Mouse (Mus musculus) cerebellum, adult (tissue): ENCODE measurements around the gene Map3k15.
A peak's percentile ranks its signal among the peaks of the same experiment; 100 is the strongest.

Experiments
- ATAC-seq: cut with Nextera tagmentation; 2 replicates; pipeline ENCODE4 v1.9.2; 2017; ENCODE audit warnings: mild to moderate bottlenecking, moderate library complexity, mixed read lengths; ENCODE audit not compliant: insufficient number of reproducible peaks, low FRiP score, low TSS enrichment

Gene Map3k15

DNA sequence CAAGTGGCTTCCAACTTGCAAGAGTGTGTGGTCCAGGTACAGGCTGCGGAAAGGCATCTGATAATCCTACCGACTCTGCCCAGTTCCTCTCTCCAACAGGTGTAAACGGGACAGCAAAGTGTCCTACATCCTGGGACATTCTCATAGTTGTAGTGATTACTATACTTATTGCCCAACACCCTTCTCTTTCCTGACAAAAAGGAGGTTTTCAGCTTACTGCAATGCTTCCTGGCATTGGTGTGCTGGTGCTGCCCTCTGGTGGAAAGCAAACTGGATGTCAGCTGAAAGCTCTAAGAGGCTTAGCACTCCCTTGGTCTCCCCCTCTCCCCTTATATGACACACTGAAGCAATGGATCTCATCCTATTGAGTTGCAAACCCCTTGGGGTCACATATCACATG is 128.4 kb downstream of the Map3k15 start:
- no peak for ATAC-seq

DNA sequence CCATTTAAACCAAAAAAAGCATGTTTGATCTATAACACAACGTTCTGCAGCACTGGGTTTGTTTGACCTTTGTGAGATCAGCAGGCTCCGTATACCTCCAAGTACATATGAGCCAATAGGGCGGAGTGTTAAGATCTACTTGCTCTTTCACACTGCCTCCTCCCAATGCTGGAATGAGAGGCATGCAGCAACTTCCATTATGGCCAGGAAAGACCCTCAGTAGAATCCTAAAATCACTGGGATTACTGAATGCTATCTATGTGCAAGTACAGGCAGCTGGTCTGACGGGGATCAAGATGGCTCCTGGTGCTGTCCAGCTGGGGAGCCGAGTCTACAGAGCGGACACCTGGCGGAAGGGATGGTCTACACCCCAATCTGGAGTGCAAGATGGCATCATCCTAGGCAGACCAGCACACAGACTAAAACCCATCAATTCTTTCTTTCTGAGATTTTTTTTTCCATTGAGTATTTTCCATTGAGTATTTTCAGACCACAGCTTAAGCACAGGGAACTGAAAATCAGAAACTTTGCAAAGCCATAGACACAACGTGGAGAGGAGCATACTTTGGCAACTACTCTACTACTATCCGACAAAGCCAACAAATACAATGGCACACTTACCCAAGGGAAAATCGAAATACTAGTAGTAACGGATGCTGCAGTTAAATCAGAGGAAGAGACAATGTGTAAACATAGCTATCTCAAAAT is 146.1 kb downstream of the Map3k15 start:
- no peak for ATAC-seq

DNA sequence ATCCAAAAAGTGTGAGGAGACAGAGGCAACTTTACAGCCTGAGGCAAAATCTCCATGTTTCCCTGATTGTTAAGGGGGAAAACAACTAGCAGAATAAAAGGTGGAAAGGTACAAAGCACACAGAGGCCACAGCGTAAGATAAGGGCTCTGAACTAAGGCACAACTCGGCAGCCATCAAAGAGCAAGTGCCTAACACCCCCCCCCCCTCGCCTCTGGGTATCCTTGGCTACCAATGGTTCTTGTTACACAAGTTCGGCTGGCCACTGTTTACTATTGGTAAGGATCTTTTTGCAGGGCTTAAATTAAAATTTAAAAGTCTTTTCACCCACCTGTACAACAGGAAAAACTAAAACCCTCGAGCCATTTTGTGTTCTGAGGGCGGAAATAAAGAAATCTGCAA is 147.5 kb downstream of the Map3k15 start:
- ATAC-seq: no peak

DNA sequence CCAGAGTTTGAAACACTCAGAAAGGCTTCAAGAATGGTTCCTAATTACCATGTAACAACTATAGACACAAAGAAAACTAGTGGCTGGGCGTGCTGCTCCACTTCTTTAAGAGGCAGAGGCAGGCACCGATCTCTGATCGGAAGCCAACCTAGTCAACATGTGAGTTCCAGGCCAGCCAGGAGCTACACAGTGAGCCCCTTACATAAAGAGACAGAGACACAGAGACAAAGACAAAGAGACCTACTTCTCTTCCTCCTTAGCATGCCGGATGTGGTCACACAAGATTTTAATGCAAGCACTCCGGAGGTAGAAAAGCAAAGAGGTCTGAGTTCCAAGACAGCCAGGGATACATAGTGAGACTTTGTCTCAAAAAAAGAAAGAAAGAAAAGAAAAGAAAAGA is 147.9 kb downstream of the Map3k15 start:
- no peak for ATAC-seq

DNA sequence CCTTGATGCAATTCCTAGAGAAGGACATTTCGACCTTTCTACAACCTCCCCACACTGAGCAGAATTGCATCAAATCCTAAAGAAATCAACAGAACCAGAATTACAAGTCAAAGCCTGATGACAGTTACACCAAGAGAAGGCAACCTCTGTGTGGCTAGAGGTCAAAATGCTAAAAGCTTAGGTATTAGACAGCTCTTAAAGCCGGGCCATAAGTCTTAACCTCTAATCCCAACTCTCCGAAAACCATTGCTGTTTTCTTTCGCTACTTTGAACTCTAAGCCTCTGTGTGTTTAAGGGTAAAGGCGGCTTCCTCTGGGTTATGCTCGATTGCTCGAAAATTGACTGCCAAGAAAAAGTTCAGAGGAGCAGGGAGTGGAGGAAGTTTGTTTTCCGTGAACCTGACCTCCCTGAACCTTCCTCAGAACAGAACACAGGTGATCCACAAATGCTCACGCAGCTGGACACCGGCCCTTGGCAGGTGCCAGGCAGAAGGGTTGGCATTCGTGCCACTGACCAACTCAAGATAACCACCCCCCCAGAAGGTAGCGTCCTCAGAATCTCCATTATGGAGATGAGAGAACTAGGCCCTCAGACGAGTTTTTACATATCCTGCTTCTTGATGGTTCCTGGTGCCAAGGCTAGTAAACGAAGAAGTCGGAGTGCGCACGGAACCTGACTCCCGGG is 149.1 kb downstream of the Map3k15 start:
- no peak for ATAC-seq

DNA sequence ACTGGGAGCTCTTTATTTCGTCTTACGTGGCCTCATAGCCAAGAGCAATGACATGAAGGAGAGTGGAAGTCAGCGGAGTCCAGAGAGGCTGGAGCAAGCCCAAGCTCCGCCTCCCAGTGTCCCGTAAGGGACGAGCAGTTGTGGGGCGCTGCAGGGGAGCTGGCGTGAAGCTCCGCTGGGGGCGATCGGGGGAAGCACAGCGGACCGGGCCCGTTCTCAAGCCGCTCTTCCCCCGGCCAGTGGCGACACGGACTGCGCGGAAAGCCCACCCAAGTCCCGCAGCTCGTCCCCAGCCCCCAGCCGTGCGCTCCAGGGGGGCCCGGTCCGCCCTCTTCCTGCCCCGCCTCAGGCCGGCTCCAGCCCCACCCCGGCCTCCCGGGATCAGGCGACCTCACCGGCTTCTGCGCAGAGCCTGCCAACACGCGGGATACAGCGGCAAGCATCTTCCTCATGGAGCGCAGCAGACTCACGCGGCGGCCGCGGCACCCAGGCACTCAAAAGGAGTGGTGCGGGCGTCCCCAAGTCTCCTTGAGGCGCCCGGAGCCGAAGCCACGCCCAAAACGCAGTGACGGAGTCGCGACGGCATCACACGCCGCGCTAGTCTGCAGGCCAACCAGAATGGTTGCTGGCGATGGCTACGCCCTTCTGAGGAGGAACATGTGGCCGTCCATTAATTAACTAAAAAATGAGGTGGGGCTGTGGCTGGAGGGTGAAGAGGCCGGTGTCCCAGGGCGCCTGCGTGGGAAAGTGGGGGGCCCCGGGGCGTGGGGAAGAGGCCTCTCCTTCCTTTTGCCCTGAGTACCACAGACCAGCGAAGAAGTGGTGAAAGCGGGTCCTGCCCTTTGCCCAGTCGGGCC is 149.9 kb downstream of the Map3k15 start, which contains the start of gene Pdha1:
Gene Pdha1, minus strand, starts transcription at position 553 of the 857 bp plus-strand sequence.
- peak; percentile 97 for ATAC-seq

DNA sequence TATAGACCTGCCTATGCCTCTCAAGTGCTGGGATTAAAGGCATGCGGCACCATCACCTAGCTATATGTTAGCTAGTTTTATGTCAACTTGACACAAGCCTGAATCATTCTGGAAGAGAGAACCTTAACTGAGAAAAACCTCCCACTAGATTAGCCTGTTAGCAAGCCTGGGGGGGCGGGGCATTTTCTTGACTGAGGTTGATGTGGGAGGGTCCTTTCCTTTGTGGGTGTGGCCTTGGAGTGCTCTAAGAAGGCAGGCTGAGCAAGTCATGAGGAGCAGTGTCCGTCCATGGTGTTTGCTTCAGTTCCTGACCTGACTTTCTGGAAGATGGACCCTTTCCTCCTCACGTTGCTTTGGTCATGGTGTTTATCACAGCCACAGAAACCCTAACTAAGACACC is 158.6 kb downstream of the Map3k15 start:
- ATAC-seq: no peak

DNA sequence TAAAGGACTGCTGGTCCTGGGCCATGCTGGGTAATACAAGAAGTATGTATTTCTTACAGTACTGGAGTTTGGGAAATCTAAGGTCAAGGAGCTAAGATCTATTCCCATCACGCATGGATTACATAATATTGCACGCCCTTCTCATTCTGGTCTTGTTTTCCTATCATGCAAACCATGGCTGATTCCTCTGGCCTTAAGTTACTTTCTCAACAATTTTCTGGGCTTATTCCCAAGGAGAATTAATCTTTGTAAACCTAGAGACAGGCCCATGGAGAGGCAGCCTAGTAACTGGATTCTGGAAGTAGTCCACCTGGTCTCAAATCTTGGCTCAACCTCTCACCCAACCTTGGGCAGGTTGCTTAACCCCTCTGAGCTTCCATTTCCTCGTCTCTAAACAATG is 159.2 kb downstream of the Map3k15 start:
- ATAC-seq: no peak

DNA sequence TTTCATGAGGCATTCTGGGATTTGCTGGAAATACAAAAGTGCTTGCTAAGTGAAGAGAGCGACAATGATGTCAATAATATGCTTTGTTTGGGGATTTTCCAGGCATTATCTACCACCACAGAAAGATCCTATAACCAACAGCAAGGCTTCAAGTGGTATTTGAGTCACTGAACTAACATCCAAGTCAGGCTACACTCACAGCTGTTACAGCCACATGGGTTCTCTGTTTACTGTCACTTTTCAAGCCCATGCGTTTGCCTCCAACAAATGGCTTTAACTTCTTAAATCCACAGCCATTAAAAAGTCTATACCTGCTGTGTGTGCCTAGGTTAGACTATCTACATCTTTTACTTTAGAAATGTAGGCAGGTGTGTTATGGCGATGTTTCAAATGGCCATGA is 160.6 kb downstream of the Map3k15 start:
- ATAC-seq: no peak

DNA sequence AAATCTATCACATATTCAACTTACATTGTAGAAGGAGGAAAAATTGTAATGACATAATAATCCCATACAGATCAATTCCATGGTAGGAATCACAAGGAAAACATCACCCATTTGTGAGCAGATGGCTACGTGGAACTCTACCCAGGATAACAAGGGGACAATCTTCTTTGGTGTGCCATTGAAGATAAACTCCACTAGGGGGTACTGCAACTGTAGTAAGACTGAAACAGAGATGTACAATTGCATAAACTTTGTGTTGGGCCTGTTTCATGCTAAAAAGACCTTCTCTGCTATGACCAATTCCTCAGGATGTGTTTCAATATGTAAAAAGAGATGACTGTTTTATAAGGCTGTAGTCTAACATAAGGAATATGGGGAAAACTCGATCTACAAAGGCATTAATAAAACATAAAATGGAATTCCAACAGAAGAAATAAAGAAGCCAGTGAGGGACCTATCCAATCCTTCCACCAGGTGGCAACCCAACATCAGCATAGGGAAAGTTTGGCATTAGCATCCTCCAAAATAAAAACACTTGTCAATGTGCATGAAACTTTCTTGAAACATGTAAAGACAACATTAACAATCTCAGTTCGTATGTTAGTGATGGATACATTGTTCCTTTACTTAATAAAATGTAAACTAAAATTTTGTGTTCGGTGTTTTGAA is 165.0 kb downstream of the Map3k15 start:
- ATAC-seq: no peak

DNA sequence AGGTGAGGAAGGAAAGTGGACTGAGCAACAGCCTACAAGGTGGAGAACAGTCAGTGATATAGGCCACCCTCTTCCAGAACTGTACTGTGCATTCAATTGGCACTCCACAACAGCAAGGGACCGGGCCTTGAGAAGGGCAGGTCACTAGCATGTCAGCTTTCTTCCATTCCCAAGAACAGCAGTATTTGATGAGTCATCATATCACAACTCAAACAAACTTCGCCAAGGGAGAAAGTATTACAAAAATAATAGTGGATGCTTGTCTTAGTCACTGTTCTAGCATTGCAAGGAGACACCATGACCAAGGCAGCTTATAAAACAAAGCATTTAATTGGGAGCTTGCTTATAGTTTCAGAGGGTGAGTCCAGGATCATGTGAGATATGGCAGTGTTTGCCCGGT is 176.0 kb downstream of the Map3k15 start:
- no peak for ATAC-seq

DNA sequence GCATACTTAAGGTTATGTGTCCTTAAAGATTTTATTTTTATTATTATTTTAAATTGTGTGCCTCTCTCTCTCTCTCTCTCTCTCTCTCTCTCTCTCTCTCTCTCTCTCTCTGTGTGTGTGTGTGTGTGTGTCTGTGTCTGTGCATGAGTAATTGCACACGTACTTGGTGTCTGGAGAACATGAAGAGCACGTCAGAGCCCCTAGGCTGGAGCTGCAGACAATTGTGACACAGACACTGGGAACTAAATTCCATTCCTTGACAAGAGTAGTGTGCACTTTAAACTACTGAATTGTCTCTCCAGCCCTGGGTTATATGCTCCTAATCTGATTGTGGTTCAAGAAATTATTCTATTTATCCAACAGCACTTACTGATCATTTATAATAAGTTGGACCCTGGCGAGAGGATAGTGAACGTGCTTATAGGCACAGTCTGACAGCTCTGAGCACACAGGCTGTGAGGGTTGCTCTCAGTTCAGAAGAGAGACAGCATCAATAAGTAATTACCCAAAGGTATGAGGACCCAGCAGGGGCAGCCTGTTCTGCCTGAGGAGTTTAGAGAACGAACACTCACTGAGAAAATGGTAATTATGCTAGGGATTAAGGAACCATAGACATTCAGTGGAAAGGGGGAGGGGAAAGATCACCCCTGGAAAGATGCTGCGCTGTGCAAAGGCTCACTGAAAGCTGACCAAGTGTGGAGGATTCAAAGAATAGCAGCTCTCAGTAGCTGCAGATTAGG is 178.2 kb downstream of the Map3k15 start:
- ATAC-seq: no peak

DNA sequence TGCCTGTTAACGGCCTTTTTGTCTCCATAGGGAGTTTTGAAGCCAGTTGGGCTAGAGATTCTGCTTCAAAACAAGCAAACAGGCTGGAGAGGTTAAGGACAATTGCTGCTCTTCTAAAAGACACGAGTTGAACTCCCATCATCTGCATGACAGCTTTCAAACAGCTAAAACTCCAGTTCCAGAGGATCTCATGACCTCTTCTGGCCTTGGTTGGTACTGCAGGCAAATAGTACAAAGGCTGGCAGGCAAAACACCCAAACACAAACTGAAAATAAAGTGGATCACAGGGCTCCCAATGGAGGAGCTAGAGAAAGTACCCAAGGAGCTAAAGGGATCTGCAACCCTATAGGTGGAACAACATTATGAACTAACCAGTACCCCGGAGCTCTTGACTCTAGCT is 181.9 kb downstream of the Map3k15 start:
- ATAC-seq: no peak; the same call in 1 of the 2 replicates
